In genomic region chr19:46482896-46483516, GRCm38 (mm10) we compare ENCODE assay signal across 8 mouse cellular contexts. TPM values are rescaled to one million over a fixed set of nuclear protein-coding genes. Genes with fewer than 3 reads are reported as not detected.
DNase-seq lines count a peak whose midpoint lies in the region; ATAC-seq and TF ChIP-seq lines count a peak whose summit lies in the region.

No protein-coding gene starts in this region.

- H3K4me3 ChIP-seq in heart, embryonic 13.5 days: no peak overlapping the region
- H3K4me3 ChIP-seq in G1E (ENCODE audit: low read depth, low read length): no peak overlapping the region
- no peak overlapping the region for H3K4me3 ChIP-seq in embryonic facial prominence, embryonic 10.5 days
- no peak overlapping the region for H3K4me3 ChIP-seq in liver, postnatal 0 days (ENCODE audit: low read depth, low read length)

- intact Hi-C loops in heart, postnatal 14 days (cut with DNase I): no loop called here

- H3K4me2 ChIP-seq in heart, embryonic 13.5 days: no peak overlapping the region
- H3K4me2 ChIP-seq in liver, postnatal 0 days (ENCODE audit: low read depth, low read length): no peak overlapping the region

- no peaks in the 10 kb centered on the region for H3K9me3 ChIP-seq in heart, embryonic 13.5 days
- no peaks in the 10 kb centered on the region for H3K9me3 ChIP-seq in G1E (replicated peaks)
- H3K9me3 ChIP-seq in embryonic facial prominence, embryonic 10.5 days: no peaks in the 10 kb centered on the region
- H3K9me3 ChIP-seq in liver, postnatal 0 days (ENCODE audit: low read length): no peaks in the 10 kb centered on the region

- peak overlapping the region; percentile 67 for H3K9ac ChIP-seq in heart, embryonic 13.5 days
- no peak overlapping the region for H3K9ac ChIP-seq in liver, postnatal 0 days (replicated peaks)

- 0 out of 2 replicates have a peak, but pooled peaks have one; percentile 9 for TF ChIP-seq CTCF in G1E (IDR thresholded peaks at IDR 0.05; ENCODE audit: low read depth, low read length)
- peak; percentile 58 for TF ChIP-seq CTCF in liver, postnatal 0 days (IDR thresholded peaks at IDR 0.05; ENCODE audit: low read depth)

- no peak for TF ChIP-seq EP300 in liver, postnatal 0 days (IDR thresholded peaks at IDR 0.05; ENCODE audit: low read depth)

- no peak for DNase-seq in heart, postnatal 14 days
- no peak for DNase-seq in G1E (ENCODE audit: low spot score)
- no peak for DNase-seq in embryonic facial prominence, embryonic 10.5 days (ENCODE audit: low spot score)
- DNase-seq in liver, postnatal 0 days: peak; percentile 37
- DNase-seq in layer of hippocampus, postnatal 25 days (ENCODE audit: extremely low spot score in 1 of 2, low spot score in 1 of 2): no peak
- no peak for DNase-seq in yolk sac, embryonic 10.5 days (ENCODE audit: low spot score)
- no peak for DNase-seq in urinary bladder, postnatal 10 days (ENCODE audit: low spot score)

- ATAC-seq in heart, embryonic 13.5 days (ENCODE audit: extremely low read depth, insufficient number of reproducible peaks, low FRiP score, low TSS enrichment): no peak
- no peak for ATAC-seq in G1E (ENCODE audit: extremely low read depth, insufficient number of reproducible peaks, low FRiP score, poor library complexity, severe bottlenecking)
- peak; percentile 7; the same call in 1 of the 2 replicates for ATAC-seq in liver, postnatal 0 days

- H3K36me3 ChIP-seq in heart, embryonic 13.5 days: peaks cover 32% of the 10 kb centered on the region
- H3K36me3 ChIP-seq in G1E (replicated peaks): peaks cover 87% of the 10 kb centered on the region
- H3K36me3 ChIP-seq in embryonic facial prominence, embryonic 10.5 days (replicated peaks): peaks cover 70% of the 10 kb centered on the region
- 0 out of 2 replicates have a peak, but pooled peaks cover 2% of the 10 kb centered on the region for H3K36me3 ChIP-seq in liver, postnatal 0 days (replicated peaks; ENCODE audit: insufficient read depth, low read length)

- peak overlapping the region; percentile 15 for H3K27ac ChIP-seq in heart, embryonic 13.5 days (replicated peaks)
- peak overlapping the region; percentile 76 for H3K27ac ChIP-seq in embryonic facial prominence, embryonic 10.5 days (replicated peaks)
- H3K27ac ChIP-seq in liver, postnatal 0 days (ENCODE audit: low read depth): 0 out of 2 replicates have a peak overlapping the region, but pooled peaks have one; percentile 1

- WGBS in heart, embryonic 13.5 days: 43% methylated on average over 17 of the region's 17 CpGs
- 34% methylated on average over 17 of the region's 17 CpGs for WGBS in embryonic facial prominence, embryonic 10.5 days
- WGBS in liver, postnatal 0 days (ENCODE audit: insufficient replicate concordance): 34% methylated on average over 17 of the region's 17 CpGs

- peaks cover 100% of the 10 kb centered on the region for H3K4me1 ChIP-seq in heart, embryonic 13.5 days
- H3K4me1 ChIP-seq in G1E (ENCODE audit: insufficient read depth, low read depth, low read length): peaks cover 31% of the 10 kb centered on the region
- H3K4me1 ChIP-seq in embryonic facial prominence, embryonic 10.5 days: peaks cover 97% of the 10 kb centered on the region
- peaks cover 58% of the 10 kb centered on the region for H3K4me1 ChIP-seq in liver, postnatal 0 days (ENCODE audit: insufficient read depth)

- H3K27me3 ChIP-seq in heart, embryonic 13.5 days (replicated peaks): no peaks in the 10 kb centered on the region
- H3K27me3 ChIP-seq in G1E (ENCODE audit: insufficient read depth, low read length): no peaks in the 10 kb centered on the region
- H3K27me3 ChIP-seq in embryonic facial prominence, embryonic 10.5 days (replicated peaks; ENCODE audit: low read depth, poor library complexity, severe bottlenecking): no peaks in the 10 kb centered on the region
- no peaks in the 10 kb centered on the region for H3K27me3 ChIP-seq in liver, postnatal 0 days (ENCODE audit: insufficient read depth, low read length)

RNA-seq across cellular contexts. Expression of gene Trim8, which starts 18.5 kb away (rescaled TPM):
- 13.2 and 13.9 TPM in 2 replicates for polyA plus RNA-seq in heart, embryonic 13.5 days (2015; fragmentation: Nextera tagmentation; extraction: Ambion mirVana)
- 10 to 100 TPM; 47.6 to 50.0 TPM for total RNA-seq in heart, postnatal 14 days (2021)
- 22.7 and 29.9 TPM in 2 replicates for total RNA-seq in G1E (2014; fragmentation: Nextera tagmentation)
- total RNA-seq in G1E (2017): 20.3 and 25.3 TPM in 2 replicates
- polyA plus RNA-seq in G1E (2012): 64.5 and 66.0 TPM in 2 replicates
- polyA plus RNA-seq in embryonic facial prominence, embryonic 10.5 days (2016; fragmentation: Nextera tagmentation; extraction: Ambion mirVana): 19.5 and 20.9 TPM in 2 replicates
- polyA plus RNA-seq in liver, postnatal 0 days (2015; fragmentation: Nextera tagmentation; extraction: Ambion mirVana): 7.9 and 9.8 TPM in 2 replicates
- 100 to 1,000 TPM; 105 to 109 TPM for total RNA-seq in layer of hippocampus, postnatal 25 days (2021)

Comparison
In these comparisons a context has a peak if more than half of its experiments do, and no peak if none do; other contexts are left out.
1. H3K27ac ChIP-seq: peak in every context shown above with its lines; median percentile 76 in embryonic facial prominence, embryonic 10.5 days; 15 in heart, embryonic 13.5 days; 1 in liver, postnatal 0 days.